Mouse (Mus musculus) liver, adult 2 months (tissue): ENCODE measurements around the gene A630001G21Rik. TPM values are rescaled to one million over a fixed set of nuclear protein-coding genes. Genes with fewer than 3 reads are reported as not detected.

ENCODE experiments used
- DNase-seq: peaks from one replicate; pipeline ENCODE4 v3.0.0-alpha.2; 2011; ENCODE audit warnings: low read depth, low spot score; ENCODE audit errors: extremely low read depth
- H3K27ac ChIP-seq: fragments of 200-500 bp; replicated peaks from 2 replicates; pipeline ENCODE4 v1.5.1; 2012; ENCODE audit warnings: low read depth, mild to moderate bottlenecking, control low read depth, inconsistent platforms, low read length; ENCODE audit not compliant: insufficient read depth
- H3K27me3 ChIP-seq: fragments of 200-500 bp; 2 replicates; pipeline ENCODE4 v1.6.1; 2012; ENCODE audit warnings: mild to moderate bottlenecking, moderate library complexity, low read length, inconsistent platforms; ENCODE audit not compliant: control insufficient read depth, insufficient read depth
- H3K36me3 ChIP-seq: fragments of 200-500 bp; 2 replicates; pipeline ENCODE4 v1.6.1; 2012; ENCODE audit warnings: low read length, inconsistent platforms; ENCODE audit not compliant: control insufficient read depth, insufficient read depth
- H3K4me1 ChIP-seq: fragments of 200-500 bp; 2 replicates; pipeline ENCODE4 v1.6.1; 2011; ENCODE audit warnings: low read length; ENCODE audit not compliant: control insufficient read depth, insufficient read depth
- H3K4me3 ChIP-seq: fragments of 200-500 bp; 2 replicates; pipeline ENCODE4 v1.5.1; 2011; ENCODE audit warnings: low read depth, mild to moderate bottlenecking, control low read depth, low read length, moderate library complexity; ENCODE audit not compliant: insufficient read depth
- H3K79me2 ChIP-seq: fragments of 200-500 bp; 2 replicates; pipeline ENCODE4 v1.6.1; 2012; ENCODE audit warnings: inconsistent platforms, mild to moderate bottlenecking, low read length, moderate library complexity; ENCODE audit not compliant: control insufficient read depth, insufficient read depth
- H3K9ac ChIP-seq: fragments of 200-500 bp; 2 replicates; pipeline ENCODE4 v1.6.1; 2012; ENCODE audit warnings: low read depth, mild to moderate bottlenecking, control low read depth, inconsistent platforms, low read length
- CTCF ChIP-seq: fragments of 200-500 bp; IDR thresholded peaks from 2 replicates; pipeline ENCODE4 v1.5.1; 2011; ENCODE audit warnings: low read depth, low read length, control low read depth
- POLR2A ChIP-seq: fragments of 200-500 bp; IDR thresholded peaks from 2 replicates; pipeline ENCODE4 v1.6.1; 2011; ENCODE audit warnings: low read length, control low read depth; ENCODE audit not compliant: insufficient read depth; ENCODE audit errors: extremely low read depth
- WGBS: fragments of 180-500 bp; shearing (Covaris S2); methylation state at CpG from one replicate; pipeline ENCODE4 v1.1.7; 2018; 5-methylcytosine and 5-hydroxymethylcytosine counted together
- polyA plus RNA-seq: library from polyadenylated mRNA; depleted of rRNA; stranded (reverse); fragments of >200 nt; gene quantifications from 2 replicates; pipeline ENCODE4 v1.2.3, GENCODE M21; 2012
- total RNA-seq: library from RNA; depleted of rRNA; stranded (reverse); fragments of >200 nt; gene quantifications from 2 replicates; pipeline ENCODE4 v1.2.3, GENCODE M21; 2014

A630001G21Rik gene
- total and polyA plus RNA-seq, 2 experiments, result 0.37 to 0.77 TPM

GRCm38 (mm10) chr1:85744539-85744938 is 33.9 kb downstream of the A630001G21Rik start:
- H3K27ac ChIP-seq, result no peak overlapping the region
- no peaks in the 10 kb centered on the region for H3K79me2 ChIP-seq
- no peak overlapping the region for H3K4me3 ChIP-seq
- WGBS, result 52% methylated on average over 3 of the region's 3 CpGs
- H3K36me3 ChIP-seq, result no peaks in the 10 kb centered on the region
- no peak for DNase-seq
- TF ChIP-seq CTCF (no peak), POLR2A (no peak)
- no peaks in the 10 kb centered on the region for H3K27me3 ChIP-seq
- no peak overlapping the region for H3K9ac ChIP-seq
- H3K4me1 ChIP-seq, result no peaks in the 10 kb centered on the region

GRCm38 (mm10) chr1:85742916-85743505 is 35.4 kb downstream of the A630001G21Rik start:
- Histone ChIP-seq H3K4me1 (no peaks in the 10 kb centered on the region), H3K36me3 (no peaks in the 10 kb centered on the region), H3K4me3 (no peak overlapping the region), H3K9ac (no peak overlapping the region), H3K27ac (no peak overlapping the region), H3K27me3 (no peaks in the 10 kb centered on the region), H3K79me2 (no peaks in the 10 kb centered on the region)
- DNase-seq, result no peak
- TF ChIP-seq CTCF (no peak), POLR2A (no peak)
- WGBS, result 30% methylated on average over 2 of the region's 2 CpGs

GRCm38 (mm10) chr1:85742333-85742732 is 36.1 kb downstream of the A630001G21Rik start:
- Histone ChIP-seq H3K27ac (no peak overlapping the region), H3K79me2 (no peaks in the 10 kb centered on the region), H3K9ac (no peak overlapping the region), H3K27me3 (no peaks in the 10 kb centered on the region), H3K36me3 (no peaks in the 10 kb centered on the region), H3K4me1 (no peaks in the 10 kb centered on the region), H3K4me3 (no peak overlapping the region)
- TF ChIP-seq POLR2A (no peak), CTCF (no peak)
- WGBS, result 81% methylated on average over 5 of the region's 5 CpGs
- DNase-seq, result no peak

- TF ChIP-seq CTCF (no peak), POLR2A (no peak)
- Histone ChIP-seq H3K79me2 (no peaks in the 10 kb centered on the region), H3K36me3 (no peaks in the 10 kb centered on the region), H3K27me3 (no peaks in the 10 kb centered on the region), H3K4me1 (no peaks in the 10 kb centered on the region), H3K9ac (no peak overlapping the region), H3K4me3 (no peak overlapping the region), H3K27ac (no peak overlapping the region)
- DNase-seq, result no peak
- 83% methylated on average over 6 of the region's 6 CpGs for WGBS
Measured at GRCm38 (mm10) chr1:85740923-85741322, 37.5 kb downstream of the A630001G21Rik start.

GRCm38 (mm10) chr1:85739819-85740218 is 38.6 kb downstream of the A630001G21Rik start:
- TF ChIP-seq CTCF (no peak), POLR2A (no peak)
- DNase-seq, result no peak
- H3K79me2 ChIP-seq, result no peaks in the 10 kb centered on the region
- no peak overlapping the region for H3K27ac ChIP-seq
- H3K4me3 ChIP-seq, result no peak overlapping the region
- H3K36me3 ChIP-seq, result no peaks in the 10 kb centered on the region
- H3K4me1 ChIP-seq, result no peaks in the 10 kb centered on the region
- H3K9ac ChIP-seq, result no peak overlapping the region
- no peaks in the 10 kb centered on the region for H3K27me3 ChIP-seq

GRCm38 (mm10) chr1:85739000-85739399 is 39.4 kb downstream of the A630001G21Rik start:
- H3K36me3 ChIP-seq, result no peaks in the 10 kb centered on the region
- 96% methylated on average over 4 of the region's 4 CpGs for WGBS
- H3K27ac ChIP-seq, result no peak overlapping the region
- H3K79me2 ChIP-seq, result no peaks in the 10 kb centered on the region
- H3K4me3 ChIP-seq, result no peak overlapping the region
- TF ChIP-seq POLR2A, result no peak
- no peak for TF ChIP-seq CTCF
- no peaks in the 10 kb centered on the region for H3K4me1 ChIP-seq
- H3K27me3 ChIP-seq, result no peaks in the 10 kb centered on the region
- no peak for DNase-seq
- no peak overlapping the region for H3K9ac ChIP-seq
